Mouse (Mus musculus): ENCODE results near the gene Hdac4.
A peak's percentile ranks its signal among the peaks of the same experiment; 100 is the strongest.

Gene Hdac4

GRCm38 (mm10) chr1:92129751-92130150 lies 65.7 kb downstream of the Hdac4 start:
- DNase-seq, result no peak

GRCm38 (mm10) chr1:92127785-92128184 lies 67.7 kb downstream of the Hdac4 start:
- no peak for DNase-seq

GRCm38 (mm10) chr1:92127366-92127765 lies 68.1 kb downstream of the Hdac4 start:
- DNase-seq, result no peak

GRCm38 (mm10) chr1:92124497-92125201 lies 70.8 kb downstream of the Hdac4 start:
- peak in 1 of 2 experiments; percentile 40 for DNase-seq

GRCm38 (mm10) chr1:92119303-92119702 lies 76.2 kb downstream of the Hdac4 start:
- DNase-seq, result no peak

- no peak for DNase-seq
Measured at GRCm38 (mm10) chr1:92117597-92117996, 77.9 kb downstream of the Hdac4 start.

- no peak for DNase-seq
Measured at GRCm38 (mm10) chr1:92116169-92116568, 79.3 kb downstream of the Hdac4 start.

GRCm38 (mm10) chr1:92114091-92114490 lies 81.4 kb downstream of the Hdac4 start:
- no peak for DNase-seq

- no peak for DNase-seq
Measured at GRCm38 (mm10) chr1:92113243-92114009, 82.1 kb downstream of the Hdac4 start.

GRCm38 (mm10) chr1:92112591-92112990 lies 82.9 kb downstream of the Hdac4 start:
- no peak for DNase-seq

- DNase-seq, result peak; percentile 40 to 59
Measured at GRCm38 (mm10) chr1:92111551-92111950, 83.9 kb downstream of the Hdac4 start.

- peak; percentile 29 to 42 for DNase-seq
Measured at GRCm38 (mm10) chr1:92111026-92111425, 84.5 kb downstream of the Hdac4 start.

GRCm38 (mm10) chr1:92109221-92109620 lies 86.3 kb downstream of the Hdac4 start:
- peak; percentile 85 to 89 for DNase-seq

GRCm38 (mm10) chr1:92108556-92108955 lies 86.9 kb downstream of the Hdac4 start:
- peak; percentile 51 to 54 for DNase-seq

- peak in 1 of 2 experiments; percentile 25 for DNase-seq
Measured at GRCm38 (mm10) chr1:92107996-92108395, 87.5 kb downstream of the Hdac4 start.

- DNase-seq, result no peak
Measured at GRCm38 (mm10) chr1:92107521-92107920, 88.0 kb downstream of the Hdac4 start.

GRCm38 (mm10) chr1:92106486-92107160 lies 88.9 kb downstream of the Hdac4 start:
- DNase-seq, result peak; percentile 74 to 80

GRCm38 (mm10) chr1:92104718-92105117 lies 90.8 kb downstream of the Hdac4 start:
- no peak for DNase-seq

- no peak for DNase-seq
Measured at GRCm38 (mm10) chr1:92103971-92104370, 91.5 kb downstream of the Hdac4 start.

GRCm38 (mm10) chr1:92103377-92103776 lies 92.1 kb downstream of the Hdac4 start:
- DNase-seq, result no peak

GRCm38 (mm10) chr1:92102825-92103224 lies 92.7 kb downstream of the Hdac4 start:
- no peak for DNase-seq

- DNase-seq, result peak; percentile 33 to 47
Measured at GRCm38 (mm10) chr1:92100371-92100891, 95.1 kb downstream of the Hdac4 start.

- peak in 1 of 2 experiments; percentile 35 for DNase-seq
Measured at GRCm38 (mm10) chr1:92099964-92100363, 95.5 kb downstream of the Hdac4 start.

All from cerebellum, postnatal 10 days (tissue).